Mouse (Mus musculus): ENCODE measurements around the gene Ankrd44. TPM values are rescaled to one million over a fixed set of nuclear protein-coding genes. Genes with fewer than 3 reads are reported as not detected.
A peak's percentile ranks its signal among the peaks of the same experiment; 100 is the strongest.

Ankrd44 gene
- total RNA-seq, 2 experiments from 2014 or later: 19.9 to 23.5 TPM

DNA sequence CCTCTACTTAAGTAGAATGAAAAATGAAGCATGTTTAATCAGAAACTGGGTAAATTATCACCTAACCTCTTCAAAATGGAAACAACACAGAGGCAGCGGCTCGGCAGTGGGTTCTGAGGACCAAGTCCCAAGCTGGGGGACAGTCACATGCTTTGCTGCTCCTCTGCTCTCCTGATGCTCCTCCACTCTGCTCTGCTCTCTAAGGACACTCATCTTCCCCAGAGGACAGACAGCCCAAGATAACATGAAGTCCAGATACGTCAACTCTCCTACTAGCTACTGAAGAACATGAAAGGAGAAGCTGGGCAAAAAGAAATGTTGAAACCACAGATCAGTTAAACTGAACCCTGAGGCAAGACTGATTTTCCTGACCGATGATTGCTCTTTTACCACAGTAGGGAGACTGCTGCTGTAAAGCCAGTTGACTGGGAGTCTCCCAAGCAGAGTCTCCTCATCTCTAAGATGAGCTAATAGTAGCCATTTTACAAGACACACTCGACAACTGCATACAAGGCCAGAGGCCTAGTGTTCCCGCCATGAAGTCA, 90.5 kb downstream of the Ankrd44 start:
- intact Hi-C loops (cut with DNase I): no loop called here
- H3K27ac ChIP-seq: no peak overlapping the region
- no peak for DNase-seq (ENCODE audit: extremely low spot score in 1 of 2, low spot score in 2 of 2)
- no peak overlapping the region for H3K4me3 ChIP-seq
- TF ChIP-seq CTCF (IDR thresholded peaks at IDR 0.05): no peak

DNA sequence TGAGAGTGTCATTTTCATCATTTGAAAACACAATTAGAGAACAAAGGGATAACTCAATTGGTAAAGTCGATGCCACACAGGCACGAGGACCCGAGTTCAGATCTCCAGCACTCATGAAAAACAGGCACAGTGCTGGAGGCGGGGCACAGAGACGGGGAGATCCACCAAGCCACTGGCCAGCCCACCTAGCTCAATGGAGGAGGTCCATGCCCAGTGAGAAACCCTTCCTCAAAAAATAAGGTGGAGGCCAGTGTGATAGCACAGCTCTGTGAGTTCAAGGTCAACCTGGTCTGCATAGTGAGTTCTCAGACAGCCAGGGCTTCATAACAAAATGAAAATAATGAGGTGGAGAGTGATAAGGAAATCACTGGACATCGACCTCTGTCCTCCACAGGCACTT, 93.0 kb downstream of the Ankrd44 start:
- no peak for TF ChIP-seq CTCF (IDR thresholded peaks at IDR 0.05)
- no peak overlapping the region for H3K4me3 ChIP-seq
- intact Hi-C loops (cut with DNase I): loop anchor here (2.0 kb wide), 2 partner anchors 94 to 146 kb away; partner anchors contain the start of gene Ankrd44
- no peak overlapping the region for H3K27ac ChIP-seq
- DNase-seq (ENCODE audit: extremely low spot score in 1 of 2, low spot score in 2 of 2): no peak

DNA sequence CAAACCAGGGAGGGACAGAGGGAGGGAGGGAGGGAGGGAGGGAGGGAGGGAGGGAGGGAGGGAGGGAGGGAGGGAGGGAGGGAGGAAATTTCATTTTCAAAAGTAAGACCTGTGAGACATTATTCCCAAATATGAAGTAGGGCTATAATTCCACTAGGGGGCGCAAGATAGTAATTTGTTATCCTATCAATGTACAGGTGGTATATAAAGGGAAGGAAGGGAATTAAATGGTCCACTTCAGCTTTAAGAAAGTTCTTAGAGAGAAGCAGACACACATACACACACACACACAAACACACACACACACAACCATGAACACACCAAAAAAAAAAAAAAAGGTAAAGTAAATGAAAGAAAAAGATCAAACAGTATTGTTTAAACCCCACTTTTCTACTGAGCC, 93.4 kb downstream of the Ankrd44 start:
- no peak for DNase-seq (ENCODE audit: extremely low spot score in 1 of 2, low spot score in 2 of 2)
- intact Hi-C loops (cut with DNase I): loop anchor here (2.0 kb wide), 2 partner anchors 94 to 146 kb away; partner anchors contain the start of gene Ankrd44
- Histone ChIP-seq H3K4me3 (no peak overlapping the region), H3K27ac (no peak overlapping the region)
- TF ChIP-seq CTCF (IDR thresholded peaks at IDR 0.05): peak; percentile 61

DNA sequence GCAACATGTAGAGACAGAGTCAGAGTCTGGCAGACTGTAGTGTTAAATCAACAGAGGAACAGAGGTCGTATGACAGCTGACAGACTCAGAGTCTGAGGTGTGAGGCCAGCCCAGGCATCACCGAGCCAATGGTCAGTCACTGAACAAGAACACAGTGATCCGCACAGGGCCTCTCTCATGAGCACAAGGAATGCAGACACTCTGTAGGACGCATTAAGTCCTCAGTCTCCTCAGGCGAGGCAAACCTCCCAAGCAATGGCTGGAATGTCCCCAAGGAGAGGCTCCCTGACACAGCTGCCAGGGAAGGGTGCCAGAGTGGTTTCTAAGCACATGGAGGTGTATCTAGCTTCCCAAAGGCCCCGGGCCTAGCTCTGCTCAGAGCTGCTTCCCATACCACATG, 96.0 kb downstream of the Ankrd44 start:
- no peak overlapping the region for H3K4me3 ChIP-seq
- H3K27ac ChIP-seq: no peak overlapping the region
- intact Hi-C loops (cut with DNase I): no loop called here
- no peak for TF ChIP-seq CTCF (IDR thresholded peaks at IDR 0.05)
- no peak for DNase-seq (ENCODE audit: extremely low spot score in 1 of 2, low spot score in 2 of 2)

DNA sequence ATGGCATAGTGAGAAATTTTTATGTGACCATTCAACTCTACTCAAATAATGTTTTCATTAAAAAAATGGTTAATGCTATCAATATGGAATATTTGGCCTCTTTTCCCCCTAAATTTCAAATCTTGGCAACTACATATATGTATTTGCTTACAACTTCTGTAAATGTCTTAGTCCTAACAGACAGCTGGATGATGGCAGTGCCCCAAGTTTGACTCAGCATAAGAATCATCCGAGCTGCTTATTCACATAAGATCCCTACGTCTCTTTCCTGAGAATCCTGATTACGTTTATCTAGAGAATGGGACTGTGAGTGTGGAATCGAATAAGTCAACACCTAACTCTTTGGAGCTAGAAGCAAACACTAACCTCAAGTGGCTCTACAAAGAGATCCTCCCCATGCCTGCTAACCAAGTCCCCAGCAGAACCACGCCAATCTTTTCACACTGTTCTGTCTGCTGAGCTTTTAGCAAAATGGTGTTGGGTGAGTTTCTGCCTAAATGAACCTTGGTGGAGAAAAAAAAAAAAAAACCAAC, 96.4 kb downstream of the Ankrd44 start:
- H3K4me3 ChIP-seq: no peak overlapping the region
- no peak for DNase-seq (ENCODE audit: extremely low spot score in 1 of 2, low spot score in 2 of 2)
- intact Hi-C loops (cut with DNase I): loop anchor here (5.0 kb wide), 1 partner anchor 162 kb away; no protein-coding TSS in a partner anchor
- TF ChIP-seq CTCF (IDR thresholded peaks at IDR 0.05): no peak
- no peak overlapping the region for H3K27ac ChIP-seq

DNA sequence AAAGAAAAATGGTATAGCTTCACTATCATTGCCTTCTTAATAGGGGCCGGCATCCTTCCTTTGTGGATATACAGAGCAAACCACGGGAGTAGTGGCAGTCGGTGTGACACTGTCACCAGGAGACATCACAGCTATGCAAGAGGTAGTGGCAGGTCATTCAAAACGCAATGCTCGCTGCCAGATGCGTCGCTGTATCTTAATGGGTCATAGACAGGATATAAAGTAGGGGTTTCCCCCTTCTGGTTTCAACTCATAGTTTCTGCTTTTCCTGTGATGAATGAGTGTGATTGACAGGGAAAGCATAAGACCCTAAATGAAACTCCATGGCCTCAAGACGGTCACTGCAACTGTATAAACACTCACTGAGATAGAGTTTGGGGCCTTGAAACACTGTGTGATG, 98.4 kb downstream of the Ankrd44 start:
- no peak overlapping the region for H3K4me3 ChIP-seq
- H3K27ac ChIP-seq: no peak overlapping the region
- no peak for DNase-seq (ENCODE audit: extremely low spot score in 1 of 2, low spot score in 2 of 2)
- no peak for TF ChIP-seq CTCF (IDR thresholded peaks at IDR 0.05)
- intact Hi-C loops (cut with DNase I): loop anchor here (5.0 kb wide), 1 partner anchor 161 kb away; no protein-coding TSS in a partner anchor

DNA sequence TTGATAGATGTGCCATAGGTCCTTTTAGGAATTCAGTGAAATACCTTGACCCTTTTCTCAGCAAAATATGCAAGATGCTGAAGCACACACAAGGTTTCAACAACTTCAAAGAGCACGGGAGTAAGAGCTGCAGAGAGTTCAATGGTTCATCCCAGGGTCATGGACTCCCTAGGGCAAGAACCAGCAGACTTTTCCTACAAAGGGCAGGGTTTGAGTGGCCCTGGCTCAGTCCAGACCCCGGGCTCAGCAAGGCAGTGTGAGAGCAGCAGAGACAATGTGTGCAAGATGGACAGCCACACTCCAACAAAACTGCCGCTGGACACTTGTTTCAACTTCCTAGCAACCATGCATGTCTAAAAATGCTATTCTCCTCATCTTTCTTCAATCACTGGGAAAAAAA, 98.8 kb downstream of the Ankrd44 start:
- Histone ChIP-seq H3K27ac (no peak overlapping the region), H3K4me3 (no peak overlapping the region)
- no peak for DNase-seq (ENCODE audit: extremely low spot score in 1 of 2, low spot score in 2 of 2)
- intact Hi-C loops (cut with DNase I): loop anchor here (5.0 kb wide), 1 partner anchor 160 kb away; no protein-coding TSS in a partner anchor
- no peak for TF ChIP-seq CTCF (IDR thresholded peaks at IDR 0.05)

DNA sequence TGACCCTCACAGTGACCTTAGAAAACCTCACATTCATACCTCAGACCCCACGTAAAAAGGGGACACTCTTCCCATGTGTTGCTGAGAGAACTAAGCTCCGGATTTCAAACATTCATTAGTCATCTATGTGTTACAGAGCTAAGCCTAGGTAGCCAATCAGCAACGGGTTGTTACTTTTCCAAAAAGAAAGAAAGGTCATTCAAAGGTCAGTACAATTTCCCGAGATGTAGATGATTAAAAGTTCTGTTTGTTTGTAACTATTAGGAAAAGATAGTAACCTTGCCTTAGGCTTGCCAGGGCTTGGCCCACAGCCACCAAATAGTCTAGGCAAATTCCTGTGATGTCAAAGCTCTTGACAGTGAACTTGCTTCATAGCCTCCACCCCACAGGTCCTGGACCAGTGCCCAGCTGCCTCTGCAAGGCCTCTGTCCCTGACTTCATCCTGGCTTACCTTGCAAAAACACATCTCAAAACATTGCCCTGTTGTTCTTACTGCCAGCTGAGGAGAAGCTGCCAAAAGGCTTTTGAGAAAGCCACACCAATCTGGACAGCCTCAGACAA, 99.7 kb downstream of the Ankrd44 start:
- no peak overlapping the region for H3K27ac ChIP-seq
- H3K4me3 ChIP-seq: no peak overlapping the region
- TF ChIP-seq CTCF (IDR thresholded peaks at IDR 0.05): no peak
- intact Hi-C loops (cut with DNase I): loop anchor here (5.0 kb wide), 1 partner anchor 159 kb away; no protein-coding TSS in a partner anchor
- no peak for DNase-seq (ENCODE audit: extremely low spot score in 1 of 2, low spot score in 2 of 2)

DNA sequence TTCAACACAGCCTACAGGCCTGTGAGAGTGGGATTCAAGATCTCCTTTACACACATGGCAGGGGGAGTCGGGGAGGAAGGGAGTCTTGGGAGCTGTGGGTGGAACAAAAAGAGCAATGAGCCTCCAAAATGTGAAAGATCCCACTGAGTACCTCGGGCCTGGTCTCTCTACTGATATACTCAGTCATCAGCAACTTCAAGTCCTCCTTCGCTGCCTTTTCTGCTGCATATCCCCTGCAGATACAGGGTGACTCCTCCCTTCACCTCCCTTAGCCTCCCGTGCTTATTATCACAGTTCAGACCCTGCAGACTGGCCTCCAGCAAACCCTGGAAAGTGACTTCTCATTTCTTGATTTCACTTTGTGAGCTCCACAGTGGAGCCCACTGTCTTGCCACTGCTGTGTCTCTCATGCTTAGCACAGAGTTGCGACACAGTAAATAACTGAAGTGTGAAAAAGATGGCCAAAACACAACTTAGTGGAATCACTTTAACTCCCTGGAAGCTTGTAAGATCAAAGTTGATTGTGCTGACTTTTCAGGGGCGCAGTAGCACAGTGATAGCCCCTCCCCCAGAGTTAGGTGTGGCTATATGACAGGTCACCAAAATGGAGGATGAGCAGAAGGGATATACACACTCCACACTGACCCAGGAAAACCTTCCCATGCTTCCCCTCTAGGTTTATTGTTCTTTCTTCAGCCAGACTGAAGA, 100.3 kb downstream of the Ankrd44 start:
- no peak overlapping the region for H3K4me3 ChIP-seq
- no peak for DNase-seq (ENCODE audit: extremely low spot score in 1 of 2, low spot score in 2 of 2)
- no peak overlapping the region for H3K27ac ChIP-seq
- TF ChIP-seq CTCF (IDR thresholded peaks at IDR 0.05): no peak
- intact Hi-C loops (cut with DNase I): loop anchor here (5.0 kb wide), 1 partner anchor 159 kb away; no protein-coding TSS in a partner anchor

DNA sequence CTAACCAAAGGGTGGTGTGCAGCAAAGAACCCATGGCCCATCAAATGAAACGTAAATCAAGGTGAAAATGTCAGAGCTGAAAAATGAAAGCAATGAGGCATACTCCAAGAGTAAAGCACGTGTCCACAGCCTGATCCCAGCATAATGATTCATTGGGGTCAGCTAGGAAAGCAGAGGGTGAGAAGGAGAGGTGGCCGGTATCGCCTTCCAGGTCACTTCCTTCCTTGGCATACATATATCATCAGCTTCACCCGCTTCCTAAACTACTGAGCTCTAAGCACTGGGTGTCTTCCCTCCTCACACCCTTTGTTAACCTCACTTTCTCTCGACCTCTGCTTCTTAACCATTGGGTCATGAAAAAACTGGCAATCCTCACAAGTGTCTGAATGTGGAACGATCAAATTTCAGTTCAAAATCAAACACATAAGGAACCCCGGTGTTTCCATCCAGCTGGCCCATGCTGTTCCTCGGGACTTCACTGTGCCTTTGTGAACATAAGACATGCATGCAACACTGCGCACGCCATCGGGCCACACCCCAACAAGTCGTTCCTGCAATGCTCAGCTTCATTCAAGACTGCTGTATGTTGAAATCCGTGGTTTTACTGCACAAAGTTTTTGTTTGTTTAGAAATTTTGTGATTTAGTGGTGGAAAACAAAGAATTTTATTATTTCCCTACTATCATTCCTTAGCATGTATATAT, 101.9 kb downstream of the Ankrd44 start:
- no peak for DNase-seq (ENCODE audit: extremely low spot score in 1 of 2, low spot score in 2 of 2)
- Histone ChIP-seq H3K4me3 (no peak overlapping the region), H3K27ac (no peak overlapping the region)
- intact Hi-C loops (cut with DNase I): no loop called here
- TF ChIP-seq CTCF (IDR thresholded peaks at IDR 0.05): no peak

DNA sequence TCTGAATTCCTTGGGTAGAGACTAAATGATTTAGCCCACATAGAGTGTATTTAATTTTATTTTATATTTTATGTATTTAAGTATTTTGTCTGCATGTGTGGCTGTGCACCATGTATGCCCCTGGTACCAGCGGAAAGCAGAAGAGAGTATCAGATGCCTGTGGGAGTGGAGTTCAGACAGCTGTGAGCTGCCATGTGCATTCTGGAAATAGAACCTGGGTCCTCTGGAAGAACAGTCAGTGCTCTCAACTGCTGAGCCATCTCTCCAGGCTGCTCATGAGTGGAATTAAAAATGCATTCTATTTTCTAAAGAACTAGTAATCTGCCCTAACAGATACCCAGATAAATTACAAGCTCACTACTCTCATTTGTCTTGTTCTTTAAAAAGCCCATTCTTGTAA, 104.4 kb downstream of the Ankrd44 start:
- no peak overlapping the region for H3K4me3 ChIP-seq
- TF ChIP-seq CTCF (IDR thresholded peaks at IDR 0.05): no peak
- DNase-seq (ENCODE audit: extremely low spot score in 1 of 2, low spot score in 2 of 2): no peak
- intact Hi-C loops (cut with DNase I): no loop called here
- no peak overlapping the region for H3K27ac ChIP-seq
